Mouse (Mus musculus): ENCODE measurements around the gene Rps8. TPM values are rescaled to one million over a fixed set of nuclear protein-coding genes. Genes with fewer than 3 reads are reported as not detected.

Rps8 gene
- polyA plus RNA-seq, 1 experiment: 1,721 TPM

GRCm38 (mm10) chr4:117133366-117133796 lies 22.7 kb downstream of the Rps8 start:
- TF ChIP-seq GATA1 (IDR thresholded peaks at IDR 0.05; ENCODE audit: low read length): no peak

GRCm38 (mm10) chr4:117132794-117133143 lies 23.3 kb downstream of the Rps8 start:
- TF ChIP-seq GATA1 (IDR thresholded peaks at IDR 0.05; ENCODE audit: low read length): no peak

- no peak for TF ChIP-seq GATA1 (IDR thresholded peaks at IDR 0.05; ENCODE audit: low read length)
Measured at GRCm38 (mm10) chr4:117131890-117132793, 23.9 kb downstream of the Rps8 start.

- TF ChIP-seq GATA1 (IDR thresholded peaks at IDR 0.05; ENCODE audit: low read length): no peak
Measured at GRCm38 (mm10) chr4:117131198-117131597, 24.8 kb downstream of the Rps8 start.

DNA sequence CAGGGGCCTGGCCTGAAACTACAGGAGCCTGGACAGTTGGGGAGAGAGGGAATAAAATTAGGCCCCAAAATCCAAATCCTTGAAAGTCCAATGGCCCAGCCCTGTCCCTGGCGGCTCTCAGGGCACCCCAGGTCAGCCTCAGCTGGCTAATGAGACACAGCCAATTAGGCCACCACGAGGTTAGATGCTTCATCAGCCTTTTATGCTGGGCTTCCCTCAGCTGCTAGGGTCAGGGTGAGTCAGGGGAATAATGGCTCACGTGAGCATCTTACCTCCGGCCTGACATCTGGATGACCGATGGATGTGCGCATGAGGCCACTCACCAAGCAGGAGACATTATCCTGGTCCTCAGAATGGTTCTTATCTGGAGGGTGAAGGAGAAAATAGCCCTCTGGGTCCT lies 25.3 kb downstream of the Rps8 start:
- no peak for TF ChIP-seq GATA1 (IDR thresholded peaks at IDR 0.05; ENCODE audit: low read length)

GRCm38 (mm10) chr4:117127991-117128686 lies 27.9 kb downstream of the Rps8 start:
- TF ChIP-seq GATA1 (IDR thresholded peaks at IDR 0.05; ENCODE audit: low read length): no peak

DNA sequence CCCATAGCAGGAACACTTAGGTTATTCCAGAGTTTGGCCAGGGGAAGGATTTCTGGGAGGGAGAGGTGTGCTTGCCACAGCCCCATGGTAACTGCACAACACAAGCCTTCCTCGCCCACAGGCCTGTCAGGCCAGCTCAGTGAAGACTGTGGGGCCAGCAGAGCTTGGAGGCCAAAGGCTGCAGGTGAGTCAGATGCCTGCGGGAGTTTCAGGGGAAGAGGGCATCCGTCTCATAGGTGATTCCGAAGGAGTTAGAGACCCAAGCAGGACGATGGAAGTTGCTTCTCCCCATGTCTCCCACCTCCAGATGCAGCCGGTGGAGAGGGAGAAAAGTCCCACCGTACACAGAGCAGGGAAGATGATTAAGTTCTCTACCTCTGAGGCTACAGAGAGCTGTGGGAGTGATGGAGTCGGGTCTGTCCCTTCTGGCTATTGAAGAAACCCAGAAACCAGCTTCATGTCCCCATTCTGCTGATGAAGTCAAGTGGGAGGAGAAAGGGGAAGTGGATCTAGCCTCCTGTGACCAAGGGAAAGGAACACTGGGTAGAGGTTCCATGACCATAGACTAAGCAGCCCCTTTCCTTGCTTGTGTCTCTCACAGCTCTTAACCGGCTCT lies 29.3 kb downstream of the Rps8 start, which contains the start of gene Tctex1d4:
TSS of gene Tctex1d4 (plus strand) at position 120 of the 616 bp plus-strand sequence.
- TF ChIP-seq GATA1 (IDR thresholded peaks at IDR 0.05; ENCODE audit: low read length): no peak

DNA sequence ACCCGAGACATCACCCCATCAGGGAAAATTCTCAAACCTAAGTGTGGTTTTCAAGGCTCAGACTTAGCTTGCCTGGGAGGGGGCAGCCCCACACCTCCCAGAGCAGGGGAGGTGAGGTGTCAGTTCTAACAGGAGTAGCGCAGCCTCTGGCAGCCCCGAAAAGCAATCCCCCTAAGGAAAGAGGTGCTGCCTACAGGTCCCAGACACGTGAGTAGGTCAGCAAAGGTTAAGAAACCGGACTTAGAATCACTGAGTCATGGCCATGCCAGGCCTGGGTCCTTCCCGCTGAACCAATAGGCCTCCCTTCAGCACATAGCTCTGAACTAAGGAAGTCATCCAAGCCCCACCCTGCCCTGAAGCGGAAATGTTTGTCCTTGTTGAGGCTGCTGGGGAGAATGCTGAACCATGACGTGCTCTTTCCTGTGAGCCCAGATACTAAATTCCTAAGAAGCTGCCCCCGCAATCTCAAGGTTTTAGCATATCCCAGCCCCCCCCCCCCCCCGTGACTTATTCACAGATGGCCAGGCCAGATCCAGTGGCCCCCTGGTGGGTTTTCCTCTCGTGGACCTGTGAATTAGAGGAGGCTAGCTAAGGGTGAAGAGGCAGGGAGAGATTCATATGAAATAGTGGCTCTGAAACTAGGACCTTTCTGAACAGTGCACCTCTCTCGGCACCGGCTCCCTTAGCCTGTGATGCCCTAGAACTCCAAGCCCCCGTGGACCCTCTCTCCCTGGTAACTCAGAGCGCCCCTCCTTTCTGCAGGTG lies 30.0 kb downstream of the Rps8 start:
- TF ChIP-seq GATA1 (IDR thresholded peaks at IDR 0.05; ENCODE audit: low read length): no peak

DNA sequence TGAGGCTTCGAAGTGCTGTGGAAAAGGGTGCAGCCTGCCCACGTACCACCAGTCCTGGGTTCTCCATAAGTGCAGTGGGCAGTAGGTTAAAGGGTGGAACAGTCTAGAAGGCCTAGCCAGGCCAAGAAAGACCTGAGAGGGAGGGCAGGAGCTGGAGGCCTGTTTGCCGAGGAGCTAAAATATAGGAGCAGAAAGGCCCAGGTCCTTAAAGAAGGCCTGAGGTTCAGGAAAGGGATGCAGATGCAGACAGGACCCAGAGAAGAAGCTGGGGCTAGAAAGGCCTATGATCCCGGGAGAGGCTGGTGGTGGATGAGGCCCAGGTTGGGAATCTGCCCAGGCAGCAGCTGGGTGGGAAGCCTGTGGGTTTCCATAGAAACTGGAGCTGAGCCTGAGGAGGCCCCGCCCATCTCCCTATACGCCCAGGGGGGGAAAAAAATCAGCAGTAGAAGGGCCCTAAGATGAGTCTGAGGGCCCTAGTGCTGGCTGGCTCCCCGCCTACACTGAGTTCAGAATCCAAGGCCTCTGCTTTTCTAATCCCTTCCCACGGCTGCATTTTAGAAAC lies 30.6 kb downstream of the Rps8 start, which contains the start of gene Btbd19:
TSS of gene Btbd19 (minus strand) at position 378 of the 562 bp plus-strand sequence.
- no peak for TF ChIP-seq GATA1 (IDR thresholded peaks at IDR 0.05; ENCODE audit: low read length)

DNA sequence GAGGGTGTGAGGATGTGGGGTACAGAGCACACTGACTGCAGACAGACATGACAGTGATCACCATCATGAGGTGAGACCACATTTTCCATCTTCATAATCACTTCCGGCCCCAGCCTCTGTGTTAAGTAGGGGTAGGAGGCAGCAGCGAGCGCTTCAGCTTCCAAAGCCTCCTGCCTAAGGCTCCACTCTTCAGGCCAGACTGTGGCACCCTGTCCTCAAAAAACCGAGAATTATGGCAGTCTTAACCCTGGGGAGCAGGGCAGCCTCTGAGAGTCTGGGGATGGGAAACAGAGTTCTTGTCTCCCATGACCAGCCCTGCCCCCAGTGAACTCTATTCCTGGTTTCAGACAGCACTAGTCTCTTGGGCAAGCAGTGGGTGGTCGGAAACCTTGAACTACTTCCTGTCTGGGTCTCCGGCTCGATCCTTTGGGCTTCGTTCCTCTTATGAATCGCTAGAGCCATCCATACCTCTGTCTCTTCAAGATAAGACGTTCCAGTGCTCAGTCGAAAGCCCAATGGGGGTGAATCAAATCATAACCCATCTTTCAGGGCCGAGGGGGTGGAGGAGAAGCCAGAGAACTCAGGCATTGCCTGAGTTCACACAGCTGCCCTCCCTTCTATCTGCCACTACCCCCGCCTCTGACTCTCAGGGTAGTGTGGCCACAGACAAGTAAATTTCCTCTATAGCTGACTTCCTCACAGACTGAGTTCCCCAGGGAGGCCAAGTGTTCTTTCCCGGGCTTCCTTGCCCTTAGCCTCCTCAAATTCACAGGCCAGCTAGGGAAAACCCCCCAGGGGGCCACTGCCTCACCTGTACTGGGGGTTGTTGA lies 31.3 kb downstream of the Rps8 start:
- TF ChIP-seq GATA1 (IDR thresholded peaks at IDR 0.05; ENCODE audit: low read length): no peak

DNA sequence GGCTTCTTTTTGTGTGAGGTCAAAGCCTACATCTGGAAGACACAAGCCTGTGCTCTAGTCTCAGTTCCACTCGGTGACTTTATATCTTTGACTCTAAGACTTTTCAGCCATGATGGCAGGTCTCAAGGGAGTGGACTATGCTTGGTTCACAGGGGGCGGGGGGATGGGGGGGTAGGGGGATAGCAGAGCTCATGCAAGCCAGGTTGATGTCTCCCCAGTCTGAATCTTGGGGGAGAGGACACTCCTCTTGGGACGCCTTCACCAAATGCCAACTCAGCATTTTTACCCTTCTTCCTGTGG lies 31.9 kb downstream of the Rps8 start:
- TF ChIP-seq GATA1 (IDR thresholded peaks at IDR 0.05; ENCODE audit: low read length): no peak

DNA sequence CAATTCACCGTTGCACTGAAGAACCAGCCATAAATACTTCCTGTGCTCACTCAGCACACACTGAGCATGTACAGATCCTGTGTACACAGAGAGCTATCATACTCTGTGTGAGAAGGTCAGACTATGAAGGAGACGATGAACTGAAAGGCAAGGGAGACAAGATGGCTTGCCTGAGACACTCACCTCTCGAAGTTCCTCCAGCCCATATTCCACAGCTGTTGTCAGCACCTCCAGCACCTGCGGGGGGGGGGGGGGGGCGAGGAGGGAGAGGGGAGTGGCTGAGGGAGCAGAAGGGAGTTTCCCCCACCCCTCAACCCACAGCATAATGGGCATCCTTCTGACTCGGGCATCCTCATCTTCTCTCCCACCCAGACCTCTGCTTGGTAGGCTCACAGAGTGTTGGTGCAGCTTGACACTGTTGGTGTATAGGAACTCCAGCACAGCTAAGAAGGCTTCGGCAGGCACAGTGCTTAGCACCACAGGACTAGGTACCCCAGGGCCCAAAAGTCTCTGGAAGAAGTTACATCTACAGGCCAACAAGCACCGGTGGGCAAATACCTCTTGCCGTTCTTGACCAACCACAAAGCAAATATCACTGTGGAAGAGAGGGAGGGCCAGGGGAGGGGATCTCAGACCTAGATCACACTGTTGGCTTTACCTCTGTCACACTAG lies 32.4 kb downstream of the Rps8 start:
- no peak for TF ChIP-seq GATA1 (IDR thresholded peaks at IDR 0.05; ENCODE audit: low read length)

DNA sequence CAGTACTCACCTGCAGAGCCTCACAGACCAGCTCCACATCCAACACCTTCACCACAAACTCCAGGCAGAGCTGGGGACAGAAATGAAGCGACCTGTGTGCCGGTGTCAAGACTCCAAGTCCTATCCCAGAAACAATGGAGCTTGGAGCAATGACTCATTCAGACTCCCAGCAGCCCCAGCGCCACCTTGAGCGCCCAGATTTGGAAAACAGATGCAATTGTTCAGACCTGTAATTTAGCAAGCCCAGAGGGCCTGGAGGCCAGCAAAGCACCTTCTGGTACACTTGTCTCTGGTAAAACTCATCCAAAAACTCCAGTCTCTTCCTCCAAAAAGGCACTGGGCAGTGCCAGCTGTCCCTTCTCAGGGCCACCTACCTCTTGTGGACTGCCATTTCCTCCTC lies 33.8 kb downstream of the Rps8 start:
- TF ChIP-seq GATA1 (IDR thresholded peaks at IDR 0.05; ENCODE audit: low read length): no peak

Measured in G1E-ER4 (cell line).